Mouse (Mus musculus) heart, adult 18-20 months (tissue): ENCODE data around the gene Nxpe5. TPM values are rescaled to one million over a fixed set of nuclear protein-coding genes. Genes with fewer than 3 reads are reported as not detected.
"Not testable (repeated sequence)": the region's sequence is repeated elsewhere in the genome, so short reads cannot be mapped to it uniquely, and the experiment has no call there.

ENCODE experiments used
- DNase-seq, 2 experiments: peaks; one replicate each; pipeline ENCODE4 v3.0.0; 2021 to 2022; ENCODE audit warnings: mixed read lengths in 1 of 2
- long read RNA-seq, 2 experiments: library from polyadenylated mRNA; stranded (forward); transcript quantifications; one replicate each; pipeline ENCODE4 v2.0.0; 2021
- total RNA-seq, 2 experiments: library from RNA; stranded (reverse); gene quantifications; 2 replicates each; pipeline ENCODE4 v1.2.3; 2021

Nxpe5 gene
- total RNA-seq: under 1 TPM; 0.47 to 0.57 TPM
- long read RNA-seq, experiment 1: 0 reads
- long read RNA-seq, experiment 2: 0 reads

DNA sequence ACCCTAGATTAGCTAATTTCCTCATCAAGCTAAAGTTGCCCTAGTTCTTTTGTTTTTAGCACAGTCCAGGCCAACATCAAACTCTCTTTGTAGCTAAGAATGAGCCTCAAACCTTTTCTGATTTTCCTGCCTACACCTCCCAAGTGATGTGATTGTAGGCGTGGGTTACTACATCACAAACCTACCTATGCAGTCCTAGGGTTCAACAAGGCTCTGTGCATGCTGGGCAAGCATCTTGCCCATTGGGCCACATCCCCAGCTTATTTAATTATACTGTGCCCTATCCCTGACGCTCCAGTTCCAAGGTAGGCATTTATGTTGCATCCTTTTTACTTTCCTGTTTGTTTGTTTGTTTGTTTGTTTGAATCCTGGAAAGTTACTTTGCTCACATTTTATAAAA, at the start of gene Nxpe5:
TSS of gene Nxpe5 (plus strand) at position 199 of the 400 bp plus-strand sequence.
- no peak for DNase-seq

DNA sequence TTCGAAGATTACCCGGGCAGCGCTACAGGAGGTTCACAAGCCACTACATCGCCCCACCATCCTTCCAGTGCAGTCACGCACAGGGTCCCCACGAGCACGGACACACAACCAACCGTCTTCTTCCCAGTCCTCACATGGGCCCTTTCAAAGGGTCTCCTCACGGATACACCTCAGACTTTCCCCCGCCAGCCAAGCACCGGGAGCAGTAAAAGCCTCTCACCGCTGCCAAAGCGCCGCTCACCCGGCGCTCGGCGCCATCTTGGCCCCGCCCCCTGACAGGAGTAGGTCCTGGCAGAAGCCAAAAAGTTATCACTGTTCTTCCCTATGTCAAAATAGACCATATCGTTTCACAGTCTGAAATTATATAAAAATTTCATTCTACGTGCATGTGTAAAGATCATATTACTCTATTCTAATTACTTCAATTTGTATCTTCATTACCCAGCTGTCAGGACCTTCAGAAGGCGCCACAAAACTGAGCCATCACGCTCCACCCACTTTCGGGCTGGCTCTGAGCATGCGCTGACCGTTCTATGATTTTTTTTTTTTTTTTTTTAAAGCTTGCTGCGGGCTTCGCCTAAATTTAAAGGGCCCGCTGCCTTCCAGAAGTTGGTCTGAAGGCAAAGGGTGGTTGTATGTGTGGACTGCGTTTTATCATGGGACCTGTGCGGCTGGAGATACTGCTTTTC, 38.6 kb upstream of the Nxpe5 start, which contains the start of the genes Taf6 and Cnpy4:
TSS of gene Taf6 (minus strand) at position 502 of the 689 bp plus-strand sequence.
TSS of gene Cnpy4 (plus strand) at position 536 of the 689 bp plus-strand sequence.
- peak; percentile 90 to 93 for DNase-seq

DNA sequence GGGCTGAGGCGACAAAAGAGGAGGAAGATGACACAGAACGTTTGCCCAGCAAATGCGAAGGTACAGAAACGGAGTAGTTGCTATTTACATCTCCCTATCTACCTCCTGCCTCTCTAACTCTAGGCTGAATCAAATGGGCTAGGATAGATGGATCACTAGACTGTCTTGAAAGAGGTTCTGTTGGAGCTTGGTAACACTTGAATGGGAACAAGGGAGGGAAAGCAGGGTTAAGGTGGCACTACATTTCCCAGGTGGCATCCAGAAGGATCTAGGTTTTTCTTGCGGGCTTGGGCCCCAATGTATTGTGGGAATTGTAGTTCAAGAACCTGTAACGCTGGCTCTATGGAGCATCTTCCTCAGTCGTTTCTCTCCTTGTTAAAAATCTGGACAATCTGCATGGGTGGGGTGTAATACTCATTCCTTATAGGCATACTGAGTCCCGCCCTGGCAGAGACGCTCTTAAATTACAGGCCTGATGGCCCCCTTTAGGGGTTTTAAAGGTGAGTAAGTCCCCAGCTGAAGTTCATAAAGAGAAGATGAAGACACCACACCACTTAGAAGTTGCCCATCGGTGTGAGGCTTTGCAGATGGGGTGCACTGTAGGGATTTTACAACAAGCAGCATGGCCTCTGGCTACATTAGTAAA, 37.9 kb upstream of the Nxpe5 start:
- DNase-seq: peak; percentile 87 to 89

DNA sequence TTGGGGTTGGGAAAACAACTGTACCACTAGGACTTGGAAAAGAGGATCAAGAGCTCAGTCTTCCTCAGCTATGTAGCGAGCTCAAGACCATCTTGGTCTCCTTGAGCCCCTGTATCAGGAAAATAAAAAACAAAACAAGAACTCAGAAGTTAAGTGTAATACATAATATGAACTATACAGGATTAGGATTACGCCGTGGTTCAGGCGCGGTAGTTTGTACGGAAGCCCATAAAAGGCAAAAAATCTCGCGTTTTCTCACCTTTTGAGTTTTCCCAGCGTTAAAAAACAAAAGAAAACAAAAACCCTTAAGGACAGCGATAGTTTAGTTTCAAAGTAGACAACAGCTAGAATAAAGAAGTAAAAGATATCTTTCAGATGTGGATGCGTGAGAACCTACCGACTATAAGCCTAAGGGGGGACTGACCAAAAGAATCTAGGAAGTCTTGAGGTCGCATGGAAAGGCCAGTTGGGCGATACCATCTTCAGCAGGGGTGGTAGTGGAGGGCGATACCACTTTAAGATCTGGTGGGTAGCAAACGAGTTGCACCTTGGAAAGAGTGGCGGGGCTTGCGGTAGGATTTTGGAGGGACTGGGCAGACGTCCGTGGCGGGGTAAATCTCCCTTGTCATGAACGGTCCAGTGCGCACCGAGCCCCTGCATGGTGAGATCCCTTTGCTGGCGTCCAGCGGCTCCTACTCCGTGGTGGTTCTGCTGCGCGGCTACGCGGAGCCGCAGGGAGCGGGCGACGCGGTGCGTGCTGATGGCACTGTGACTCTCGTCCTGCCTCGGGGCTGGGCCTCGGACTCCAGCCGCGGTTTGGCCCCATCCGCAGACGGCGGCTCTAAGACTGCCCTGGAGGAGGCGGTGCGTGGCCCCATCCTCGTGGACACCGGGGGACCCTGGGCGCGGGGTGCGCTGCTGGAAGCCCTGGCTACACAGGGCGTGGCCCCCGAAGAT, 31.6 kb upstream of the Nxpe5 start, which contains the start of gene Mblac1:
TSS of gene Mblac1 (plus strand) at position 544 of the 957 bp plus-strand sequence.
- DNase-seq: peak; percentile 90 to 94

DNA sequence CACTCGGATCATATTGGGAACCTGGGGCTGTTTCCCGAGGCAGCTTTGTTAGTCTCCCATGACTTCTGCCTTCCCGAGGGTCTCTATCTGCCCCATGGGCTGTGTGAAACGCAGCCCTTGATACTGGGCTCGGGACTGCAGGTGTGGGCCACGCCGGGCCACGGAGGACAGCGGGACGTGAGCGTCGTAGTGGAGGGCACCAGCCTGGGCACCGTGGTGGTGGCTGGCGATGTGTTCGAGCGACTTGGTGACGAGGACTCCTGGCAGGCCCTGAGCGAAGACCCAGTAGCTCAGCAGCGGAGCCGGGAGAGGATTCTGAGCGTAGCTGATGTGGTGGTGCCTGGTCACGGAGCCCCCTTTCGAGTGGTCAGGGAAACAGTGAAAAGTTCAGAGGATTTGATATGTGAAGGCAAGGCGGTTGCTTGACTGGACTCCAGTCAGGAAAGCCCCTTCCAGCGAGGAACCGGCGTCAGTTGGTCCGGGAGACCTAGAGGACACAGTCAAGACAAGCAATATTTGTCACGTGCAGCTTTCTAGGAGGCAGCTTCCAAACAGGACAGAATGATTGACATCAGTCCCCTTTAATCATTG, 30.8 kb upstream of the Nxpe5 start:
- peak; percentile 31 to 58 for DNase-seq

DNA sequence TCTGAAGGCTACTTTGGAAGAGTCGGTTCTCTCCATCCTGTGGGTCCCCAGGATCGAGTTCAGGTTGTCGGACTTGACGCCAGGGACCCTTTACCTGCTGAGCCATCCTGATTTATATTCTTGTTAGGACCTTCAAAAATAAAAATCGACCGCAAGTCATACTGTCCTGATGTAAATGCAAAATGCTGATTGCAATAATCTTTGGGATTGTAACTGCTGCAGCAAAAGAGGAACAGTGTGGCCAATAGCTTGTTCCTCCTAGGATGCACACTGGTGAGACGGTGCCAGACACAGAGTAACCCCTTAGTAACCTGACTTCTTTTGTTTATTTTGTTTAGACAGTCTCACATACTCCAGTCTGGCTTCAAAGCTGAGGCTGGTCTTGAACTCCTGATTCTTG, 30.2 kb upstream of the Nxpe5 start:
- no peak for DNase-seq

DNA sequence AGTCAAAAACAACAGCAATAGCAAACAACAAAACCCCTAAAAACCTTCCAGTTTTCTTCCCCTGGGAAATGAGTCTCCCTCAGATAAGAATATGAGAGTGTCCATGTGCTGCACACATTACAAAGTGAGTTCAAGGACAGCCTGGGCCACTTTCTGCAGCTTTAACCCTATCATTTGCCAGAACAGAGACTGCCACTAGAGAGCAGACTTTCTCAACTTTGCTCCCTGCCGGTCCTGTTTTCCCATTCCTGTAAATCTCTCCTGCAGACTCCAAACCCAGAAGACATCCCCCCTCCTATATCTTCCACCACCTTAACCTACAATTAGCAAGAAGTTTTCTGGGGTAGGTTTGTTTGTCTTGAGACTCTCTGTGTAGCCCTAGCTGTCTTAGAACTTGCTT, 26.1 kb upstream of the Nxpe5 start:
- no peak for DNase-seq

DNA sequence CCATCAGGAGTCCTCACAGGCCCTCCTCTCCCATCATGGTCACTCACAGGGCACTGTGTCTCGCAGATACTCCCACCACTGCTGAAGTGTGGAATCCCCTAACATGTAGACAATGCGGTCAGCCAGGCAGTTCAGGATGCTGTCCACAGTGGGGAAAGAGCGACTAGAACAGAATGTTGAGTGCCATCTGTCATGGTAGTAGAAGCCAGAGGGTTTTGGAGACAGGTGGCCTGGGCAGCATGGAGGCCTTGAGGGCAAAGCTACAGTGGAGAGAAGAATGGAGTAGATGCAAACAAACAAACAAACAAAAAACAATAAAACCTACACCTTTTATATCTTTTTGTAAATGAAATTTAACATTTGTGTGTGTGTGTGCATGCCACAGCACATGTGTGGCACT, 23.6 kb upstream of the Nxpe5 start:
- no peak for DNase-seq

DNA sequence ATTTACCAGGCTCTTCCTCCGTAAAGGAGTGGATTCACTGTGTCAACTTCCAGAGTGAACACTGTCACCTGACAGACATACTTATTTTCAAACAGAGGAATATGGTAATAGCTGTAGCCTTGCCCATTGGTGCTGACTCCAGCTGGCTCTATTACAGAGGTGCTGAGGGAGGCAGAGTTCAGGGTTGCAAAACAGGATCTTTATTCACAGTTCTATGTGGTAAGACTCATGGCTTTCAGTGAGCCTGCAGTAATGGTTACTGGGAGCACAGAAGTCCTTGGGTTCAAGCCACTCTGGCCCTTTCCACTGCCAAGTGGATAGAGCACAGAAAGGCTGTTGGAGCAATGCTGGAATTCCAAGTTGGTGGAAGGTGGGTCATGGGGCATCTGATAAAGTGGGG, 18.4 kb upstream of the Nxpe5 start:
- DNase-seq: peak in 1 of 2 experiments; percentile 47

DNA sequence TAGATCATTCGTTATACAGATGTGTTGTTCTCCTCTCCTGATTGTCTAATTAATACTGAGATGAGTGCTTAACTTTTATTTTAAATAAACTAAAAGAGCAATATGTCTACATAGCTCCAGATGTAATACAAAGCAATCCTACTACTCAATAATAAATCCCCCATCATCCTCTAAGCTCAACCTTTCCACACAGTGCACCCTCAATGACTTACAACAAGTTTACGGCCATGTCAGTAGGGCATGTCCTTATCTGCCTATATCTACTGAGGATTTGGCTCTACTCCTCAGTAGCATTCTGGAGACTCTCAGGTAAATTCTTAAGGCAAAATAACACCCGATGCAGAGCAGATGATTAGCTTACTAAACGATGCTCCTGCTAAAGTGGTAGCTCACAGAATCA, 17.8 kb upstream of the Nxpe5 start:
- no peak for DNase-seq

DNA sequence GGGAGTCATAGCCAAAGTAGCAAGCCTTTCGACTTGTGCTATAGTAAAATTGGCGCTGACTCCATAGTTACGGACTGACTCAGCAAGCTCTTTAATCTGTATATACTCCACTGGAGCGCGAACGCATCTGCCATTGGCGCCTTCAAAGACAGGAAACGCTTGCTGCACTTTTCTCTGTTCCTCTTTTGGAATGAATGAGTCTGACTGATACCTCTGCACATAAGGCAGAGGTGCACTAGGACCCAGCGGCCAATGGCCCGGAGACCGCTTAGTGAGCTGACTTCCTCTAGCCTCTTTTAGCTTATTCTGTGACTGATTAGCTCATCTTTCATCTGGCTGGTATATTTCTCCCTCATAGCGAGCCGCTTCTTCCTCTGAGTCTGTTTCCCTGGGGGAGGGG, 9.1 kb upstream of the Nxpe5 start:
- DNase-seq: not testable (repeated sequence)

DNA sequence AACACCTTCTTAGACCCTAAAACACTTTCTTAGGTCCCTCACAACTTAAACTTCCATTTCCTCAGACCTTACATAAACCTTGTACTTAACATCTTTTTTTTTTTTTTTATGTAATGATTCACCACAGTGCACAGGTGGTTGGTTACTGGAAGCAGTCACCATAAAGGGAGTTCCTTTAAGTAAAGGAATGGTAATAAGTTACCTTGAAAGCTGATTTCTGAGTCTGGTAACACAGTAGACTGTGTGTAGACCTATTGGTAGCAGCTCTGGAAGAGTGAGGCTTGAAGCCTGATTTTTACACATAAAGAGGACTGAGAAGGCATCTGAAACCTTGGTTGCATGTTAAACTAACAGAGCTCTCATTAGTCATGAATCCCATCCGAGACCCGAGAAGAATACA, 5.8 kb upstream of the Nxpe5 start:
- DNase-seq: no peak

DNA sequence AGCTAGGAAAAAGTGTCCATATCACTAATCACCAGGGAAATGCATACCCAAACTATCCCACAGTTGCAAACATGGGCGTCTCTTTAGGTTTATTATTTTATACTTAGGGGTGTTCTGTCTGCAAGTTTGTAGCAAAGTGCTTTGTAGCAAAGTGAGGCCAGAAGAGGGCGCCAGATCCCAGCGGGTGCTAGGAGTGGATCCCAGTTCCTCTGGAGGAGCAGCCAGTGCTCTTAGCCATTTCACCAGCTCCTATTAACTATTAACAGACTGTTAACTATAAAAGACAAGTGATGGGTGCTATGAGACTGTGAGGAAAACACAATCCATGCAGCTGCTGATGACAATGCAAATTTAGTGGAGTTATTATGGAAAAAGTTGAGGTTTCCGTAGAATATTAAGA, 3.6 kb upstream of the Nxpe5 start:
- peak; percentile 83 to 91 for DNase-seq

DNA sequence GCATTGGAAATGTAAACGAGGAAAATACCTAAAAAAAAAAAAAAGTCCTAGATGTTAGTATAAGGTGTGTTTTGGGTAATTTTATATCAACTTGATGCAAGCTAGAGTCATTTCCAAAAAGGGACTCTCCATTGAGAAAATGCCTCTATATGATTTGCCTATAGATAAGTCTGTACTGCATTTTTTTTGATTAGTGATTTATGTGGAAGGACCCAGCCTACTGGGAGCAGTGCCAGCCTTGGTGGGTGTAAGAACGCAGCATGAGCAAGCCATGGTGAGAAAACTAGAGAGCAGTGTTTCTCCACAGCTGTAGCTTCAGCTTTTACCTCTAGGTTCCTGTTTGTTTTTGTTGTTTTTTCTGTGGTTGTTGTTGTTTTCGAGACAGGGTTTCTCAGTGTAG, 2.4 kb upstream of the Nxpe5 start:
- DNase-seq: no peak

DNA sequence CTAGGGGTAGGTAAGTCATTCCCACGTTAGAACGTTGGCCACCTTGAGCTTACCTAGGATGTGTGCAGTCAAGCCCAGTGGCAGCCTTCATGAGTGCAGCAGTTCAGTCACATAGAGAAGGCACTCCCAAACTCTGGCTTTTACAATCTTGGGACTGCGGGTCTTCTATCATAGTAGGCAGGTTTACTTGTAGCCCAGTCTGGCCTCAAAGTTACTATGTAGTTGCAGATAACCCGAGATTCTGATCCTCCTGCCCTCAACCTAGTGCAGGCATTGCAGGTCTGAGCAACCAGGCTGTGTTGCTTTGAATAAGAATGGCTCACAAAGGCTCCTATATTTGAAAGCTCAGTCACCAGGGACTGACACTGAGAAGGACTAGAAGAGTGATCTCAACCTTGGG, 793 bp downstream of the Nxpe5 start:
- no peak for DNase-seq

DNA sequence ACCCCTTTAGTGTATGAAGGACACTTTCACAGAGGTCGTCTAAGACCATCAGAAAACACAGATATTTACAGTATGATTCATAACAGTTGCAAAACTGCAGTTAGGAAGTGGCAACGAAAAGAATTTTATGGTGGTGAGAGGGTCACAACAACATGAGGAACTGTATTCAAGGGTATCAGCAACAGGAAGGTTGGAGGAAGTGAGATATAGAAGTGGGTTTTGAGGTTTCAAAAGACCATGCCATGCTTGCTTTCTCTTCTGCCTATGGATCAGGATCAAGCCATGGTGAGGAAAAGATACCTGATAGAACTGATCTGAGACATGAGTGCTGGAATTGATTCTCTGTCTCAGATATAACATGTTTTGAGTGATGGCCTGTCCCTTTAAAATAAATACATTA, 1.7 kb downstream of the Nxpe5 start:
- peak in 1 of 2 experiments; percentile 41 for DNase-seq

DNA sequence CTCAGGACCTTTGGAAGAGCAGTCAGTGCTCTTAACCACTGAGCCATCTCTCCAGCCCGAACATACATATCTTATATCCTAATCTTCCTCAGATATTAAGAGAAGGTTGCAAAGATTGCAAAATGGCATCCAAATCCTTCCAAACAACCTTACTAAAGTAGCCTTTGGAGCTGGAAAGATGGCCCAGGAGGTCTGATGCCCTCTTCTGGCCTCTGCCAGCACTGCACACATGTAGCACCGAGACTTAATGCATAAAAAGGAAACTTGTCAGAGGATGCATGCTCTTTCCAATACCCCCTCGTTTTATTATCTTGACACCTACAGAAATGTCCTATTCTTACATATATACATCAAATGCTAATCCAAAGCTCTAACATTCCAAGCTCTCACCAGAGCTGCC, 2.3 kb downstream of the Nxpe5 start:
- peak; percentile 16 to 43 for DNase-seq

DNA sequence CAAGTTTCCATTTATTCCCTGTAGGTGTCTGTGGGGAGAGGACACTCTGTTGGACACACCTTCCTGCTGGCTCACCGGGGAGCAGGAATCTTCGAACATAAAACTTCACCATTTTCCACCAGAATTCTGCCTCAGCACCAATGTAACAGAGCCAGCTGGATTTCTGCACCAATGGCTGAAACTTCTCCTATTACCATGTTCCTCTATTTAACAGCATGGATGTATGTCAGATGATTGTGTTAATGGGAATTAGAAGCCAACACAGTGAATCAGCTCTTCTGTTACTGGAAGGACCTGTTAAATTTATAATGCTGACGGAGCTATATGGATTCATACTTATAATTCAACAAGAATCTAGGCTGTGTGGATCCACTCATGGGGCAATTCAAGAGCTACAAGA, 3.8 kb downstream of the Nxpe5 start:
- peak in 1 of 2 experiments; percentile 12 for DNase-seq

DNA sequence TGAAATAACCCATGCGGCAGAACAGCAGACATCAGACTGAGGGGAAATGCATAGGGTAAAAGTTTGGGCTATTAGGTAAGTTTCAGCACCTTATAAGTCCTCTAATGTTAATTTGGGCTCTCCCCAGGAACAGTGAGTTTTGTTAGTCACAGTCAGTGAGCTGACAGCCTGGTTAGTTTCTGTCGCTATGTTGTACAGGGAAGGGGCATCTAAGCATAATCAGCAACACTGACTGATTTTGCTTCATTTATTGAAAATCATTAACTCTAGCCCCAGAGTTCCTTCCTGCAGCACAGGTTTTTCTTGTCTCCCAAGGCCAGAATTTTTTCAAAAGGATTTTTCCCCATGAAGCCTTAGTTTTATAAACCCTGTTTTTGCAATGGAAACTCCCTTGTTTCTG, 8.1 kb downstream of the Nxpe5 start:
- no peak for DNase-seq

DNA sequence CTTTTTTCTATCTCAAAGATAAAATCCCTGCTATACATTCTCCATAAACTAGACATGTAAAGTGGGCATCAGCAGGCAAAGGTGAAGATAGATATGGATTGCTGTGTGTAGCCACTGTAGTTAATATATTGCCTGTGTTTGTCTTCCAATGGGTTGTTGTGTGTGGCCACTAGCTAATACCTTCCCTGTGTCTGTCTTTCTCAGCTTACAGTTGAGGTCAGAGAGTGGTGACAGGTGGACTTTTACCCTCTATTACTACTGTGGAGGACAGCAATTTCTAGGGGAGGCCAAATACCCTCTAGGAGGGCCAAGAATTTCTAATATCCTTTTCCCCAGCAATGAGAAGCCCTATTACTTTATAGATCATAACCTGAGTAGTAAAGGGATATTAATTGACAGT, 8.5 kb downstream of the Nxpe5 start:
- DNase-seq: no peak

DNA sequence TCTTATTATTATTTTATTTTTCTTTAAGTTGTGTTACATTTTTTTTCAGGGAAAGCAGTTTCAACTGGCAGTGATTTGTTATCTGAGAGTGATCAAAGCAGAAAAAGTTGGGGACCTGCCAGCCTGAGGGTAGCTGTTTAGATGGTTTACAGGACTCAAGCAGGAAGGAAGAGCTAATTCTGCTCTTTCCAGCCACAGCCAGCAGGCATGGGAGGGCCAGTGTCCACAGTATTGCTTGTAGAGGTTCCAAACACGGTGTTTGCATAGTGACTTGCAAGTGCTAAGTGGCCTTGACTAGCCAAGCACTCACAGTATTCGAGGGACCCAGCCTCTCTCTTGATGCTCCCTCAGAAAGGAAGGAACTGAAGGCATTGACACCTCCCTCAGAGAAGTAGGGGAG, 15.8 kb downstream of the Nxpe5 start:
- DNase-seq: no peak

DNA sequence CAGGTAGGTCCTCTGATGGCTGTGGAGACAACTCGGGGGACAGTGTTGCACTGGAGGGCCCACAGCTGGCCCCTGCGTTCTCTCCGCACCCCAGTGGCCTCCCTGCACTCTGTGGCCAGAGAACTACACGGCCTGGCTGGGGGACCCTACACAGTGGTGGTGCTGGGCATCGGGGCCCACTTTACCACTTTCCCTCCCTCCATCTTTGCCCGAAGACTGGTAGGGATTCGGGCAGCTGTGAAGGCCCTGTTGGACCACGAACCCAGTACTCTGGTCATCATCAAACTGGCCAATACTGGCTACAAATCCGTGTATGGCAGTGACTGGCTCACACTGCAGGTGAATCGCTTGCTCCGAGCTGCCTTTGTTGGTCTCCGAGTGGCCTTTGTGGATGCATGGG, 25.4 kb downstream of the Nxpe5 start:
- DNase-seq: no peak
